Mouse (Mus musculus): ENCODE measurements at regions not wholly inside any gene's neighbourhood (a gene's known extent, or its start where the extent isn't known, plus 50 kb on each side); places are given as distances from the start of the nearest gene placed in this dataset.
A peak's percentile ranks its signal among the peaks of the same experiment; 100 is the strongest.
"Not testable (repeated sequence)": the region's sequence is repeated elsewhere in the genome, so short reads cannot be mapped to it uniquely, and the experiment has no call there.

- DNase-seq: no peak
Observed at GRCm38 (mm10) chr3:18295921-18296320, 347.7 kb downstream of the Cypt12 start.

GRCm38 (mm10) chr3:18298699-18299098, 350.5 kb downstream of the Cypt12 start:
- no peak for DNase-seq

- peak; percentile 4 for DNase-seq
Observed at GRCm38 (mm10) chr3:18299502-18299901, 351.3 kb downstream of the Cypt12 start.

GRCm38 (mm10) chr3:18319433-18319832, 371.2 kb downstream of the Cypt12 start:
- peak; percentile 1 for DNase-seq

GRCm38 (mm10) chr3:18333182-18333581, 385.0 kb downstream of the Cypt12 start:
- DNase-seq: no peak

- DNase-seq: peak; percentile 13
Observed at GRCm38 (mm10) chr3:18339189-18339588, 391.0 kb downstream of the Cypt12 start.

- DNase-seq: no peak
Observed at GRCm38 (mm10) chr3:18341757-18342156, 393.5 kb downstream of the Cypt12 start.

- no peak for DNase-seq
Observed at GRCm38 (mm10) chr3:18378014-18379005, 430.1 kb downstream of the Cypt12 start.

GRCm38 (mm10) chr3:18421886-18422575, 473.8 kb downstream of the Cypt12 start:
- peak; percentile 46 for DNase-seq

GRCm38 (mm10) chr3:18428908-18429307, 480.7 kb downstream of the Cypt12 start:
- no peak for DNase-seq

- no peak for DNase-seq
Observed at GRCm38 (mm10) chr3:18438845-18439244, 490.6 kb downstream of the Cypt12 start.

- DNase-seq: peak; percentile 14
Observed at GRCm38 (mm10) chr3:18452197-18452933, 504.2 kb downstream of the Cypt12 start.

GRCm38 (mm10) chr3:18453220-18453985, 505.2 kb downstream of the Cypt12 start:
- no peak for DNase-seq

GRCm38 (mm10) chr3:18453986-18454291, 505.7 kb downstream of the Cypt12 start:
- no peak for DNase-seq

GRCm38 (mm10) chr3:18454558-18455191, 506.5 kb downstream of the Cypt12 start:
- not testable (repeated sequence) for DNase-seq

- DNase-seq: no peak
Observed at GRCm38 (mm10) chr3:18456033-18456690, 508.0 kb downstream of the Cypt12 start.

GRCm38 (mm10) chr3:18460267-18460666, 512.1 kb downstream of the Cypt12 start:
- DNase-seq: no peak

GRCm38 (mm10) chr3:18471846-18472245, 523.6 kb downstream of the Cypt12 start:
- DNase-seq: peak; percentile 11

GRCm38 (mm10) chr3:18479557-18479956, 531.3 kb downstream of the Cypt12 start:
- DNase-seq: peak; percentile 9

- DNase-seq: peak; percentile 41
Observed at GRCm38 (mm10) chr3:18482006-18482405, 533.8 kb downstream of the Cypt12 start.

GRCm38 (mm10) chr3:18488886-18489285, 540.7 kb downstream of the Cypt12 start:
- no peak for DNase-seq

Measured in lung, postnatal 36 days (tissue).